Mouse (Mus musculus): Measurements from ENCODE around the gene Fabp7. TPM values are rescaled to one million over a fixed set of nuclear protein-coding genes. Genes with fewer than 3 reads are reported as not detected.

Gene Fabp7
- polyA plus RNA-seq, 1 experiment from 2014 or later, result 36.5 TPM

DNA sequence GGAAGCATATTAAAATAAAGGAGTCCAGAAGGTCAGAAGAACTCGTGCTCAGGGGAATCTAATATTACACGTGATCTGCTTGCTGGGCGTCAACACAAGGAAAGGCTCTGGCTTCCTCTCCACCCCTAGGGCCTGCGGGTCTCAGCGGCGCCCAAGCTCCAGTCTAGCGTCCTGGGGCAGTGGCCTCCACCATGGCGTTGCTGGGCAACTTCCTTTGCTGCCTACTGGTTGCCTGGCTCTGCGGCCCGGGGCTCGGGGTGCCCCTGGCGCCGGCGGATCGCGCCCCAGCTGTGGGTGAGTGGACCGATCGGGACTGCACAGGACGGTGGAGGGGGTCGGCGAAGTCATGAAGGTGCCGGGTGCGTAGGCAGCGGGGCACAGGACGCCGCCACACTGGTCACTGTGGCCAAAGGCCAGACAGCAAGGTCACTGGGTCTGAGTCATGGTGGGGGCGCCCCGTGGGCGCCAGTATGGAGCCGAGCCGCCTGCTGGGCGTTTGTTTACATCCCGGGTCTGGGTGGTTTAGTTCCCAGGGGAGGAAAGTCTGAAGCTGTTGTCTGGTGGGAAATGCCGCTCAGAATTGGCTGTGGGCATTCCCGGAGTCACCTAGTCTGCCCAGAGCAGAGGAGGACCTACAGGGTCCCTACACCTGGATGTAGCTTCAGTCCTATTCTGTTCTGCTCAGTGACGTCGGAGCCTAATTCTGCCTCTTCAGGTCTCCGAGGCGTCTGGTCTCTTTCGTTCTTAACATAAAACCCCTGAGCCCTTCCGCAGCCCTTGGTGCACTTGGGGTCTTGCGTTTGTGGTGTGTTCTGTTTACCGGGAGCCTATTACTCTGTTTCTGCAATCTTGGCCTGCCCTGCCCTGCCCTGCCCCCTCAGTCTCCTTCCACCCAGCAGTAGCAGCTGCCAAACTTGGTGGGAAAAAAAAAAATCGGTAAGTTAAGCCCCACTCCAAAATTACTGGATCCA is 10.1 kb downstream of the Fabp7 start:
- H3K4me1 ChIP-seq (ENCODE audit: control insufficient read depth, insufficient read depth, low read length), result peaks cover 13% of the 10 kb centered on the region
- no peaks in the 10 kb centered on the region for H3K9me3 ChIP-seq (ENCODE audit: control insufficient read depth, low read length)
- peak overlapping the region; percentile 89 for H3K27ac ChIP-seq (ENCODE audit: low read length)
- peak overlapping the region; percentile 92 for H3K9ac ChIP-seq (ENCODE audit: low read depth, low read length)
- WGBS, result 1% methylated on average over 44 of the region's 44 CpGs
- peak overlapping the region; percentile 74 for H3K4me3 ChIP-seq (ENCODE audit: low read length)
- peak overlapping the region; percentile 95 for H3K4me2 ChIP-seq (ENCODE audit: low read depth, low read length)
- no peaks in the 10 kb centered on the region for H3K36me3 ChIP-seq (ENCODE audit: control insufficient read depth, insufficient read depth, low read length)
- no peaks in the 10 kb centered on the region for H3K27me3 ChIP-seq (replicated peaks; ENCODE audit: control insufficient read depth, insufficient read depth, low read length)
- peak; percentile 90 for ATAC-seq

DNA sequence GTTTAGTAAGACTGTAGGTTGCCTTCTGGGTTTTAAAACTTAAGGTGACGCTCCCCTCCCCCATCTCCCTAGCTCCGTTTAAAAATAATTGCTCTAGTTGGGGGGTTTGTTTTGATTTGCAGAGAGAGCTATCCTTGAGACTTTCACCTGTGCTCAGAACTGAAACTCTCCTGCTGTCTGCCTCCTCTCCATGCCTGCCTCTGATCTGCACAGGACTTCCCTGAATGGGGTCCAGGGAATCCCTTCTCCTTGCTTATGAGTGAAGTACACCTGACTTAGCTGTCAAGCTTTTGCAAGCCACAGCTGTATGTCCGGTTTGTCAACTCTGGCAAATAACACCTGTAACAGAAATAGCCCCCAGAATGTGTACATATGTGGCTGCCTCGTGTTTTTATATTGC is 10.9 kb downstream of the Fabp7 start:
- peak overlapping the region; percentile 74 for H3K4me3 ChIP-seq (ENCODE audit: low read length)
- 27% methylated on average over 4 of the region's 4 CpGs for WGBS
- no peaks in the 10 kb centered on the region for H3K36me3 ChIP-seq (ENCODE audit: control insufficient read depth, insufficient read depth, low read length)
- H3K4me2 ChIP-seq (ENCODE audit: low read depth, low read length), result peak overlapping the region; percentile 95
- no peaks in the 10 kb centered on the region for H3K9me3 ChIP-seq (ENCODE audit: control insufficient read depth, low read length)
- H3K27me3 ChIP-seq (replicated peaks; ENCODE audit: control insufficient read depth, insufficient read depth, low read length), result no peaks in the 10 kb centered on the region
- peaks cover 13% of the 10 kb centered on the region for H3K4me1 ChIP-seq (ENCODE audit: control insufficient read depth, insufficient read depth, low read length)
- H3K9ac ChIP-seq (ENCODE audit: low read depth, low read length), result peak overlapping the region; percentile 92
- H3K27ac ChIP-seq (ENCODE audit: low read length), result peak overlapping the region; percentile 89
- ATAC-seq, result peak; percentile 42

DNA sequence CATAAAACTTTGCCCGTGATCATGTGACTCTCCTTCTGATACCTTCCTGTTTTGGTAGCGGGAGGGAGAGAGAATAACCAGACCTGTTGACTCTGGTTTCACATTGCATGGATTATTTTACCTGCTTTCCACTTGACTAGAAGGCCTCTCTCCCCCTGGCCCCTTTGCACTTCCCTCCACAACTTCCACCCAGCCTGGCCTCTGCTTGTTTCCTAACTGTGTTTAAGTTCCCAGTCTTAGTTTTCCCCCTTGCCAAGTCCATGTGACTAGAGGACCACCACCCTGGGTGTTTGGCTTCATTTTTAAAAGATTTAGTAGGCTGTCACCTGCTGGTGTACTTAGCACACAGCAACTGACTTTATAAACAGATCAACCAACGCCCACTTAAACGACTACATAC is 11.4 kb downstream of the Fabp7 start:
- H3K27ac ChIP-seq (ENCODE audit: low read length), result peak overlapping the region; percentile 89

DNA sequence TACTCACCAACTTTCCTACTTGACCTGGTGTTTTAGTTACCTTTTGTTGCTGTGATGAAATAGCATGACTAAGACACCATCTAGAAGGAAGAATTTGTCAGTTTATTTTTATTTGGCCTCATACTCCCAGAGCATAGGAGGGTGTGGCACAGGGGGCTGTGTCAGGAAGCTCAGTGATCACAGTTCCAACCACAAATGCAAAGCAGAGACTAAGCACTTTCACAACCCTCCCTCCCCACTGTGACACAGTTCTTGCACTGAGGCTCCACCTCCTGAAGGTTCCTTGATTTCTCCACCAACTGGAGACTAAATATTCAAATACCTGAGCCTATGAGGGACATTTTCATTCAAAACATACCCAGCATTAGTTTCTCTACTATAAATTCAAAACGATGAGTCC is 14.8 kb downstream of the Fabp7 start:
- no peaks in the 10 kb centered on the region for H3K9me3 ChIP-seq (ENCODE audit: control insufficient read depth, low read length)
- H3K27me3 ChIP-seq (replicated peaks; ENCODE audit: control insufficient read depth, insufficient read depth, low read length), result no peaks in the 10 kb centered on the region
- no peaks in the 10 kb centered on the region for H3K36me3 ChIP-seq (ENCODE audit: control insufficient read depth, insufficient read depth, low read length)
- H3K27ac ChIP-seq (ENCODE audit: low read length), result no peak overlapping the region
- no peak for ATAC-seq
- no peak overlapping the region for H3K4me2 ChIP-seq (ENCODE audit: low read depth, low read length)
- peaks cover 8% of the 10 kb centered on the region for H3K4me1 ChIP-seq (ENCODE audit: control insufficient read depth, insufficient read depth, low read length)
- H3K4me3 ChIP-seq (ENCODE audit: low read length), result no peak overlapping the region
- no peak overlapping the region for H3K9ac ChIP-seq (ENCODE audit: low read depth, low read length)
- WGBS, result 92% methylated on average over 1 of the region's 1 CpGs

More for the DNA sequence above, 11.4 kb downstream of the Fabp7 start:
- Histone ChIP-seq H3K9ac (ENCODE audit: low read depth, low read length) (no peak overlapping the region), H3K36me3 (ENCODE audit: control insufficient read depth, insufficient read depth, low read length) (no peaks in the 10 kb centered on the region), H3K27me3 (replicated peaks; ENCODE audit: control insufficient read depth, insufficient read depth, low read length) (no peaks in the 10 kb centered on the region), H3K4me3 (ENCODE audit: low read length) (peak overlapping the region; percentile 74), H3K4me1 (ENCODE audit: control insufficient read depth, insufficient read depth, low read length) (peaks cover 13% of the 10 kb centered on the region), H3K9me3 (ENCODE audit: control insufficient read depth, low read length) (no peaks in the 10 kb centered on the region), H3K4me2 (ENCODE audit: low read depth, low read length) (peak overlapping the region; percentile 95)
- 28% methylated on average over 4 of the region's 4 CpGs for WGBS
- ATAC-seq, result peak; percentile 52

DNA sequence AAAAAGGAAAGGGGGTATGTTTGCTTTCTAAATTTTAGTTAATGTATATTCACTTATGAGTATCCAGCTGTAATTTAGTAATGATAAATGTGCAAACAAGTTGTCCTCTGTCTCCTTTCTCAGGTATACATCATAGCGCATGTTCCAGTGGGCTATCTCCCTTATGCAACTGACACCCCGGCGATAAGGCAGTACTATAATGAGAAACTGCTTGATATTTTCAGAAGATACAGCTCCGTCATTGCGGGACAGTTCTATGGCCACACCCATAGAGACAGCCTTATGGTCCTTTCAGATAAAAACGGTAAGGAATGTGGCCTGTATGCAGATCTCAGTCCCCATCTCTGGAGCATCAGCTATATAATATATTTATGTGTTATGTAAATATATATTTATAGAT is 23.1 kb downstream of the Fabp7 start:
- 93% methylated on average over 6 of the region's 6 CpGs for WGBS

DNA sequence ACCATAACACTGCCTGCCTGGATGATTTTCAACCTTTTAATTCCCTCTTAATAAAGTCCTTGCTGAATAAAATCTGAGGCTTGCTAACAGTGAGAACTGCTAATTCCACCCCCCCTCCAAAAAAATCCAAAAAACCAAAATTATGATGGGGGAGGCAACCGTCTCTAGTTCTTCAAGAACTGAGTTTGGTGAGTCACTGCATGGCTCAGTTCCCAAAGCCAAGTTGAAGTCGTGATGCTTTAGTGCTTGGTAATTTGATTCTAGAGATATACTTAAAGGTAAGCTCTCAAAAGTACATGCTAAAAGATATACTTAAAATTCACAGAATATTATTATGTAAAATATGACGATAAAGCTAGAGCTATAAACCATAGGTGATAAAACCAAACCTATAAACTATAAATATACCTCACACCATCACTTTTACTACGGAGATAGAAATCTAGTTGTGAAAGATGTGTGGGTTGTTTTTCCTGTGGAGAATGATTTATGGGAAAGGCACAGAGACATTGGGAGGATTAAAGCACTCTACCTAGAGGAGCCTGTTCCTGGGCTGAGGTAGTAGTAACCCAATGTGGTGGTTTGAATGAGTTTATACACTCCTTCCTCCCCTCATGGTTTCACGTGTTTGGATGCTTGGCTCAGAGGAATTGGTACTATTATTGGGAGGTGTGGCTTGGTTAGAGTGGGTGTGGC is 27.6 kb downstream of the Fabp7 start:
- no peak for ATAC-seq
- 77% methylated on average over 5 of the region's 5 CpGs for WGBS
- Histone ChIP-seq H3K4me3 (ENCODE audit: low read length) (no peak overlapping the region), H3K9me3 (ENCODE audit: control insufficient read depth, low read length) (no peaks in the 10 kb centered on the region), H3K27me3 (replicated peaks; ENCODE audit: control insufficient read depth, insufficient read depth, low read length) (no peaks in the 10 kb centered on the region), H3K9ac (ENCODE audit: low read depth, low read length) (no peak overlapping the region), H3K27ac (ENCODE audit: low read length) (no peak overlapping the region), H3K4me2 (ENCODE audit: low read depth, low read length) (no peak overlapping the region), H3K36me3 (ENCODE audit: control insufficient read depth, insufficient read depth, low read length) (no peaks in the 10 kb centered on the region), H3K4me1 (ENCODE audit: control insufficient read depth, insufficient read depth, low read length) (no peaks in the 10 kb centered on the region)

More for the DNA sequence above, 23.1 kb downstream of the Fabp7 start:
- peak; percentile 55 for ATAC-seq
- Histone ChIP-seq H3K27me3 (replicated peaks; ENCODE audit: control insufficient read depth, insufficient read depth, low read length) (no peaks in the 10 kb centered on the region), H3K9ac (ENCODE audit: low read depth, low read length) (no peak overlapping the region), H3K4me1 (ENCODE audit: control insufficient read depth, insufficient read depth, low read length) (no peaks in the 10 kb centered on the region), H3K27ac (ENCODE audit: low read length) (no peak overlapping the region), H3K4me2 (ENCODE audit: low read depth, low read length) (no peak overlapping the region), H3K4me3 (ENCODE audit: low read length) (no peak overlapping the region), H3K36me3 (ENCODE audit: control insufficient read depth, insufficient read depth, low read length) (no peaks in the 10 kb centered on the region), H3K9me3 (ENCODE audit: control insufficient read depth, low read length) (no peaks in the 10 kb centered on the region)

DNA sequence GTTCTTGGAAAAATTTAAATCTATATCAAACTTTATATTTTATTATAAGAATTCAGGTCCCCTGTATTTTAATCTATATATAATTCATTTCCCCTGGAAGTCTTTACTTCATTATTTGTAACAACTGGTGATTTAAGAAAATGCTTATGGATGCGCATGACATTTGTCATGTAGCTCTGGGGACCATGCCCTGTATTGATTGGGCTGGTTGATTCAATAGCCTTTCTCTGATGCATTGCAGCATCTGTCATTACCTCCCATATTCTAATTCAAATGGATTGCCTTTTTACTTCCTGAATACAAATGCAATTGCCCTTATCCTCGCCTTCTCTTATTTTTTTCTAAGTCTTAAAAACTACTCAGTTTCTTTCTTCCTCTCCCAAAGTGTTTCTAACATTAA is 29.6 kb downstream of the Fabp7 start:
- H3K27ac ChIP-seq (ENCODE audit: low read length), result no peak overlapping the region
- no peak overlapping the region for H3K9ac ChIP-seq (ENCODE audit: low read depth, low read length)
- H3K4me1 ChIP-seq (ENCODE audit: control insufficient read depth, insufficient read depth, low read length), result no peaks in the 10 kb centered on the region
- H3K9me3 ChIP-seq (ENCODE audit: control insufficient read depth, low read length), result no peaks in the 10 kb centered on the region
- WGBS, result 85% methylated on average over 2 of the region's 2 CpGs
- no peak overlapping the region for H3K4me3 ChIP-seq (ENCODE audit: low read length)
- no peak for ATAC-seq
- H3K36me3 ChIP-seq (ENCODE audit: control insufficient read depth, insufficient read depth, low read length), result no peaks in the 10 kb centered on the region
- H3K4me2 ChIP-seq (ENCODE audit: low read depth, low read length), result no peak overlapping the region
- no peaks in the 10 kb centered on the region for H3K27me3 ChIP-seq (replicated peaks; ENCODE audit: control insufficient read depth, insufficient read depth, low read length)

DNA sequence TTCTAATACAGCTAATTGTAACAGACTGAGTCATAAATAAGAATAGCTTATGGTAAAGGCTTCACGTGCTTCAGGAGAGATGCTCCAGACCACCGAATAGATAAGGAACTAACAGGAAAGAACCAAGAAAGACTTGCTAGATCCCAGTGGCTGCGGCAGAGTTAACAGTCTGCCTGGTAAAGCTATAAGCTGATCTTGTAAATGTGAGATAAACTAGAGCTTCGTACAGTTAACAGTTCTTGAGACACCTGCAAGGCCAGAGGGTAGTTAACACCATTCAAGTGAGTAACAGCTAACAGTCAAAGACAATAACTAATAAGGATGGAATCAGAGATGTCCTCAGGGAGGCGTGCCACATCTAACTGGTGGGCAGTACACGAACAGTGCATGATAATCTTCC is 31.2 kb downstream of the Fabp7 start:
- Histone ChIP-seq H3K4me1 (ENCODE audit: control insufficient read depth, insufficient read depth, low read length) (no peaks in the 10 kb centered on the region), H3K4me3 (ENCODE audit: low read length) (no peak overlapping the region), H3K4me2 (ENCODE audit: low read depth, low read length) (no peak overlapping the region), H3K9ac (ENCODE audit: low read depth, low read length) (no peak overlapping the region), H3K9me3 (ENCODE audit: control insufficient read depth, low read length) (no peaks in the 10 kb centered on the region), H3K27me3 (replicated peaks; ENCODE audit: control insufficient read depth, insufficient read depth, low read length) (no peaks in the 10 kb centered on the region), H3K36me3 (ENCODE audit: control insufficient read depth, insufficient read depth, low read length) (no peaks in the 10 kb centered on the region), H3K27ac (ENCODE audit: low read length) (no peak overlapping the region)
- ATAC-seq, result no peak
- 77% methylated on average over 6 of the region's 6 CpGs for WGBS

DNA sequence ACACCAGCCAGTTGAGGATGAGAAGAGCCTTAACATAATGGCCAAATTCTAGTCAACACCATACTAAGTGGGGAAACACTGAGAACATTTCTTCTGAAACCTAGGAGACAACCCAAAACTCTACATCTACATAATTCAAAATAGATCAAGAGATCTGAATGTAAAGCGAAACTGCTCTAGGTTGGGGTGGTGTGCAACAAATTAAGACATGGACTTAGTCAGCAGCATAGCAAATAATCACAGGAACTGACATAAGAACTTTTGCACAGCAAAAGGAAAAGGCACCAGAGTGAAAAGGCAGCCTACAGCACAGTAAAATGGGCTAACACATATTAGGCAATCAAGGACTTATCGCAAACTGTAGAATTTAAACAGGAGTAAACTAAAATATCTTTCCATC is 34.5 kb downstream of the Fabp7 start:
- no peak overlapping the region for H3K9ac ChIP-seq (ENCODE audit: low read depth, low read length)
- H3K36me3 ChIP-seq (ENCODE audit: control insufficient read depth, insufficient read depth, low read length), result no peaks in the 10 kb centered on the region
- no peaks in the 10 kb centered on the region for H3K4me1 ChIP-seq (ENCODE audit: control insufficient read depth, insufficient read depth, low read length)
- WGBS, result 95% methylated on average over 2 of the region's 2 CpGs
- ATAC-seq, result no peak
- no peaks in the 10 kb centered on the region for H3K9me3 ChIP-seq (ENCODE audit: control insufficient read depth, low read length)
- H3K4me2 ChIP-seq (ENCODE audit: low read depth, low read length), result no peak overlapping the region
- no peak overlapping the region for H3K4me3 ChIP-seq (ENCODE audit: low read length)
- no peaks in the 10 kb centered on the region for H3K27me3 ChIP-seq (replicated peaks; ENCODE audit: control insufficient read depth, insufficient read depth, low read length)
- no peak overlapping the region for H3K27ac ChIP-seq (ENCODE audit: low read length)

Measured in intestine, embryonic 16.5 days (tissue).